Mouse (Mus musculus) frontal cortex, adult 2 months (tissue): ENCODE measurements around the gene Cwc22. TPM values are rescaled to one million over a fixed set of nuclear protein-coding genes. Genes with fewer than 3 reads are reported as not detected.
"Not testable (repeated sequence)": the region's sequence is repeated elsewhere in the genome, so short reads cannot be mapped to it uniquely, and the experiment has no call there.

Experiments
- DNase-seq, 2 experiments: peaks; one replicate each; pipeline ENCODE4 v3.0.0; 2022; ENCODE audit warnings: low spot score in 1 of 2; ENCODE audit errors: extremely low spot score in 1 of 2
- polyA plus RNA-seq: library from polyadenylated mRNA; depleted of rRNA; stranded (reverse); fragments of >200 nt; gene quantifications from 2 replicates; pipeline ENCODE4 v1.2.3, GENCODE M21; 2012

Cwc22 gene
- polyA plus RNA-seq, 1 experiment = 27.8 TPM

DNA sequence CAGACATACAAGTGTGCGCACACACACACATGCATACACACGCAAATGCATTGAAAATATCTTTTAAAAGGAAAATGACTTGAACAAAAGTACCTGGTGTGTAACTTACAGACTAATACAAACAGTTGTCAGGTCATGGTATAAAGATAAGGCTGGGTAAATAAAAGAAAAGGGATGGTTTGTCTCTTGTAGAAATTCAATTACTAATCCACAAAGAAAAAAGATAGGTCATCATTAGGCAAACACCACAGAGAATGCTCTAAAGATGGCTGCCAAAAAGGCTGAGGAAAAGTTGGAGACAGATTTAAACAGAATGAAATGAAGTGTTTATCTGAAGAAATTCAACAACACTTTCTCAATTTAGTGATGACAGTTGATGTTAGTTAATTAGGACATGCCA is 47.7 kb downstream of the Cwc22 start:
- DNase-seq = no peak

DNA sequence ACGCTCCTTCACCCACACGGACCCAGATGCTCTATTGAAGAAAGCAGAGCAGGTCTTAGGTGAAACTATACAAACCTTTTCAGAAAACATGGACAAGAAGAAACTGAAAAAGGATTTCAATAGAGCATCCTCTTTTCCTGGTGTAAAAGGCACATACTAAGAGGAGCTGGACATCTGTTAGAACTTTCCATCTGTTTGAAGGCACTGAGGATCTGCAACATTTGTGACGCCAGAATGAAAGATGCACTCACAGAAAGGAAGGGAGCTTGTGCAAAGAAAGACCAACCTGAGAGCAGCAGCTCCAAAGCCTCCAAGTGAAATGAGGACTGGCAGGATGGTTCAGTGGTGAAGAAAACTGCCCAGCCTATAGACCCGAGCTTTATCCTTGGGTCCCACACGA is 48.2 kb downstream of the Cwc22 start:
- DNase-seq = no peak

DNA sequence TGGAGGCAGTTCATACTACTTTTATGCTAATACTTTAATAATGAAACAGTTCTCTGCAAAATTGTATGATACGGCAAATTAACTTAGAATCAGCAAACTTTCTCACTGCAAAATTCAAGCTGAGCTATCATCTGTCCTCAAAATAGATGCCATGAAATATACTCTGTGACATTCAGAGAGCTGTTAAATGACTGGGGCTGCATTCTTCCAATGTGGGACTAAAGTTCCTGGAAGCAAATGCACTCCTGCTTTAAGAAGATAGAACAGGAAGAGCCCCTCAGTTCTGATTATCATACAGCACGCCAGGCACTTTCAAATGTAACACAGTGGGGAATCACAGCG is 48.6 kb downstream of the Cwc22 start:
- no peak for DNase-seq

DNA sequence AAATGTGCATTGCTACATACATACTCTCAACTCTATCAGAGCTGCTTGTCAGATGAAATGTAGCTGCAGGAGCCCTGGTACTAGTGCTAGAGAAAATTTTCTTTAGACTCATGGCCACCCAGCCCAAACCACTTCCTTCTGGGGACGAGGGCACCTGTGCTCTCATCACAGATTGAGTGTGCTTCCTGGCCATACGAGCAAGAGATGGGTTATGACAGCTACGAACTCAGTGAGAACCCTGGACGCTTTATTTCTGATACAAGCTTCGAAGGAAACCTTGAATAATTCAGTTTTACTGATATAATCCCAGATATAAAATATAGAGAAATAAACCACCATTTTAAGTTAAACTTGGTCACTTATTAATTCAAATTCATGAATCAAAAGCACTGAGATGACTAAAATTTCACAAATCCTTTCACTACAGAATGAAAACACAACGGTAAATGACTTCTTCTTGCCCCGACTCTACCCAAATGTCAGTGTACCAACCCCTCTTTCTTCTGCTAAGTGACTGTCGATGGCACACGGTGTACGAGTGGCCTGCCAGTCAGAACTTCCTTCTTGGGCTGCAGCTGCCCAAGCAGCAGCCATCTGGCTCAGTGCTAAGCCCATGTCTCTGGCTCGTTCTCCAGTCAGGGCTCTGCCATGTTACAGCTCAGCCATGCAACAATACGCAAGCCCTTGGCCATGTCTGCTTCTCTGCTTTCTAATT is 49.2 kb downstream of the Cwc22 start:
- DNase-seq = no peak

DNA sequence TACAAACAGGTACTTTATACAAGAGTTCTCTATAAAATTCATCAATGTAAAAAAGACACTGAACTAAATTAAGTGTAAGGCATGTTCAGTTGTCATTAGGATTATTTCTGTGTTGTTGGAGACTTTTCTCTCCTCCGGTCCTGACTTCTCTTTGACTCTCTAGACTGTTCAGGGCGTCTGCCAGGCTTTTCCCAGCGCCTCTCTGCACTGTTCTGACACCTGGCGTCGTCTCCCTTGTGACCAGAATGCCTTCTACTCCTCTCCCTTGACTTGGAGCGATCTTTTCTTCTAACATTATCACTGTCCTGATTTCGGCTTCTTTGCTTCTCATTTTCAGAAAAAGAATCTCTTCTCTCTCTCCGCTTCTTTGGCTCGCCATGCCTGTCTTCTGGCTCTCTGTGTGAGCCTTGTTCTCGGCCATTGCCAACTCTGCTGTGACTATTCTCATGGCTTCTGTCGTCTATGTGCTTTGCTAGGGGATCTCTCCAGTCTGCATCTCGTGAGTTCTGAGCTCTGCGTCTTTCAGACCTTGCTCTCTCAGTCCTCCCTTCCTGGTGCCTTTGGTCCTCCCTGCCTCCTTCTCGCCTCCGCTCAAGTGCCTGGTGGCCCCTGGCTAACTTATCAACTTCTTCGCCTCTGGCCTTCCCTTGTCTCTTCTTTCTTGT is 50.1 kb downstream of the Cwc22 start:
- DNase-seq = not testable (repeated sequence)

DNA sequence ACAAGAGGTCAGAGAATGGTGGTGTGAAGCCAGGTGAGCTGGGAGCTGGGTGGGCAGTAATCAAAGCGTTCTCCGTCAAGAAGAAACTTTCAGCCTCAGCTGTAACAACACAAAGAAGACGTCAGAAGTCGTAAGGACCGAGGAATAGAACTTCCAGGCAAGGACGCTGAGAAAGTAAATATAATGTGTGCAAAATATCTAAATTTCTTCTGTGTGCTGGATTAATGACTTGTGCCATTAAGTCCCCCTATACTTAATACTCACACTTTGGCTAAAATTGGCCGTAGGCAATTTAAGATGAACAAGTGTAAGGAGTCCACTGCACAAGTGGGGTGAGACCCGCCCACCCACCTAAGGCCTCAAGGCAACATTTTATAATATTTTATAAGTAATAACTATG is 51.3 kb downstream of the Cwc22 start:
- no peak for DNase-seq

DNA sequence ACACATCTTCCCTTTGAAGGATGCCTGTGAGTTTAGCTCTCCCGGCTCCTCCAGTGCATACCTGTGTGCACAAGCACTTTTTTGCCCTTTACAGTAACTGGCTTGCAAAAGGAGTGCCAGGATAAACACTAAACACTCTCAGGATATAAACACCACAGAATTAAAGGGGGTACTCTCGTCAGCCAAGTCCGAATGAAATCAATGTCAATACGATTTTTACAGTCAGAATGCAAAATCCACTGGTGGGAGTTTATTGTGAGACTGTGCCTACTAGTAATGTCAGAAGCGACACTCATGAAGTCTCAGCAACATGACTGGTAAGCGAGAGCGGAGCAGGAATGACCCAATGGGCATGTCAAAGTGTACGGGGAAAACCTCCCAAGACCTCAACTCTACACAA is 52.7 kb downstream of the Cwc22 start:
- no peak for DNase-seq

DNA sequence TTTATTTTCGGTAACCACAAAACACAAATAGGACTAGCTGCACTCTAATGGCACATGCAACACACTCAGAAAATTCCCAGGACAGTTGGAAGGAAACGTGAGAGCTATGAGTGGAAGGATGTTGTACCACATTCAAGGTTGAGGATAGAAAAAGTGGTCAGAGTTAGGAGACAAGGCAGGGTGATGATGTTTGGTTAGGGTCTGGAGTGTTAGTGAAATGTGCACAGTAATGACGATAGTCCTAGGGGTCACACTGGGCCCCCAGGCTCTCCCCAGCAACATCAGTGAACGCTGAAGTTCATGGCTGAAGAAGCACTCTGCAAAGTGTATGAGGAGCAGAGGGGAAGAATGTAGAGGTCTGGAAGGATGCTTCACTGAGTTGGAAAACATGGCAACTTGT is 53.6 kb downstream of the Cwc22 start:
- no peak for DNase-seq

DNA sequence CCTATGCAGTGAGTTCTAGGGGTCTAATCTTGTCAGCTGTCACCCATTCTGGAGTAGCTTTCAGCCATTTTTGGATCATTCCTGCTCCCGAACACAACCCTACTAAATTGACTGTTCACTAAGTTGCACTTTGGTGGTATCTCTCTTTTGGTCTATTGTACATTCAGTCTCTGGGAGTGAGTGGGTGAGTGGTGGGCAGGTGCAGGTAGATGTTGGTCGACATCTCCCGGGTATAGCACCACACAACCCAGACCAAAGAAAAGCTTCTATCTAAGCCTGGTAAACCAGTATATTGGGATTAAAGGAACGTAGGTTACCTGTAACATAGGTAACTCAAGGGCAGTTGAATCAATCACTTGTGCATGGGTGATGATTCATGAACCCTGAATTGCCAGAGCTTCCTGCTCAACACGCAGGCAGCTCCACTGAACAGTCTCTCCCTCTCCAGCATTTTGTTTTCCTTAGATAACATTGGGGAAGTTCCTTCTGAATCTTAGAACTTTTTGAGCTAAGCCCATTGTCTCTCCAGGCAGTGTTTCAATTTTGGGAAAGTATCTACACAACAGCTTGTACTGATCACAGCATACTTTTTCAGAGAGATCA is 55.2 kb downstream of the Cwc22 start:
- DNase-seq = no peak

DNA sequence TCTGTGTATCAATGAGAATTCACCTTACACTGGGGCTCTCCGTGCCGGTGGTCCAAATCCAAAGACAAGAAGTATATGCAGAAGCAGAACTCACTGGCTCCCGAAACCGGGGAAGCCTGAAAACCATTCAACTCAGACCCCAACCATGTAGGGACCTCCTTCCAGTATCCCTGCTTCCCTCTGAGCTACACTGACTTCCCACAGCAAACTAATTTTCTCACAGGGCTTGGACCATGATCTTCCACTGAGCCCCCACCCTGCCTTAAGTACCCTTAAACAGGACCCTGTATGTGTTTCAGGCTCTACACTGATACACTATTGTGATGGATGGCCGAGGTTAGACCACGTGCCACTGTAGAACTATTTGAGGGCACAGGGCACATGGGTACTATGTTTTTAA is 56.2 kb downstream of the Cwc22 start:
- DNase-seq = no peak

DNA sequence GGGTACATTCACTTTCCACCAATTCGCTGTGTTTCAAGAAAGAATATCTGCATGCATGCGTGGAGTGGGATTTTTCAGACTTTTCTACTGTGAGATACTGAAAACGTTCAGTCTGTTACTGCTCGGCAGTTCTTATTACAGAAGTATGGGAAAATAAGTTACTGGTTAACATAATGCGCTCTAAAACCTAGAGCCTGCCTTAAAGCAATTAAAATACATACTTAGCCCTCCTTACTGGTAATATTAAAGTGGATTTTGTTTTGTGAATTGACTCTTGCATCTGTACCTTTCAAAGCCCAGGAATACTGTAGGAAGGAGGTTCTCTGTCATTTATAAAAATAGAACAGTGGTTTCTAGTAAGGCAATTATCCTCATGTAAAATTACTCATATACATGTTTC is 56.8 kb downstream of the Cwc22 start:
- DNase-seq = no peak

DNA sequence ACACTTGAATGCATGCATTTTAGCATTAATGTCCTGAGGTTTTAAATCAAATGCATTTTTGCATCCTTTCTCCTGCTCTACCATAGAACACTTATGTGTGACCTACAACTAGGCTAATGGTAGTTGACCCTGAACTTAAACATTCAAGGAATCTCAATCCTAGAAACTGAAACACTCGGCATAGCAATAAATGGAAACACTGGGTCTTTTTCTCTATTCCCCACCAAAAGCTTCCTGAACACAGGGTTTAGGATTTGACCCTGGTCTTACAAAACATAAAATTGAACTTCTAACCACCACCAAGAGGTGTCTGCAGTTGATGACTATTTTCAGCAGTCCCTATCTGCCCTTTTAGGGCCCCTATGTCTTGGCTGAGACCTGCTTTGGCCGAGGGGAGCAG is 57.3 kb downstream of the Cwc22 start:
- DNase-seq = no peak

DNA sequence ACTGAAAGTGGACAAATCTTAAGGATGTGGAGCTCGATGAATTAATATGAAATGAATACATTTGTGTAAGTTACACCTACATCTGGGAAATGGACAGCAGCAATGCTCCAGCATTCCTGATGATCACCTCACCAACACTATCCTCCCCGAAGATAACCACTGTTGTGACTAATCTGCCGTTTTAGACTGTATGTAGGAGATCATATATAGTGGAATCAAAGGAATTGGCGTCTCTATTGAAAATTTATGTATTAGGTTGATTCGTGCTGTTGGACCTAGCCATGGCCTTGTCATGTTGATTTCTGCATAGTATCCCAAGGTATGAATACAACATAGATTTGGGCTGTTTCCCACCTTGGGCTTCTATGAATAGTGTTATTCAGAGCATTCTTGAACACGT is 58.1 kb downstream of the Cwc22 start:
- DNase-seq = no peak

DNA sequence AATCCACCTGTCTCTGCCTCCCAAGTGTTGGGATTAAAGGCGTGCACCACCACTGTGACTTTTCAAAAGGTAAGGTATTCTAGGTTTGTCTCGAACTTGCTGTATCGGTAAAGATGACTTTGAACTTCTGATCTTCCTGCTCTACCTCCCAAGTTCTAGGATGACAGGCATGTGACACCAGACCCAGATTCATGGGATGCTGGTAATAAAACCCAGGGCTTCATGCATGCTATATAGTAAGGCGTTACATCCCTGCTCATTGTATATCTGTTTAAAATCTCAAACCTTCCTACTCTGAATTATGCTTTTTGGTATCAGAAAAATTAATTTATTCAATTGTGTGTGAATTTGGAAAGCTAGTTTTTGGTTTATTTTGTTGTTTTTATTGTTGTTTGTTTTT is 59.0 kb downstream of the Cwc22 start:
- DNase-seq = no peak

DNA sequence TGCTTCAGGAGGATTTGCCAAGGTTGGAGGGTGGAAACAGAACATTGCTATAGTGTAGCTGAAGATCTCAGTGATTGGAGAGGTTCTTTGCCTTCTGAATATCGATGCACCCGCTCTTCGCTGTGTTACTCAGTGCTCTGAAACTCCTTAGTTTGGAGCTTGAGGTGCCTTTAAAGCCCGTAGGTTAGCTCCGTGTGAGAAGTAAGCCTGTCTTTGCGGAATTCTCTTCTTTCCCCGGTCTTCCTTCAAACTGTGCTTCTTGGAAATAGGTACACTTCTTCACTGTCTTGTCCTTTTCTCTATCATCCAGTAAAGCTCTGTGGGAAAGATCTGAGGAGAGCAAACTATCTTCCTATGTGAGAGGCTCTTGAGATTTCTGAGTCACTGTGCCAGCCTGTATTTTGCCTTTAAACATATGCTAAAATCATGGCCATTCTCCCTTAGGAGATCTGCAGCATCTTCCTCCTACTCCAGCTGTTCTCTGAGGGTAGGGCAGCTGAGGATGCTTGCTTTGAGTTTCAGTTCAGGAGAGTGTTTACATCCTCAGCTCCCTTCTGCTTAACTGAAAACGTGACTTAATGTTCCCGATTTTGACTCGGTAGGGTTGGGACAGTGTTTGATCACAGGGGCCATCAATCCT is 60.6 kb downstream of the Cwc22 start:
- peak in 1 of 2 experiments; percentile 42 for DNase-seq

DNA sequence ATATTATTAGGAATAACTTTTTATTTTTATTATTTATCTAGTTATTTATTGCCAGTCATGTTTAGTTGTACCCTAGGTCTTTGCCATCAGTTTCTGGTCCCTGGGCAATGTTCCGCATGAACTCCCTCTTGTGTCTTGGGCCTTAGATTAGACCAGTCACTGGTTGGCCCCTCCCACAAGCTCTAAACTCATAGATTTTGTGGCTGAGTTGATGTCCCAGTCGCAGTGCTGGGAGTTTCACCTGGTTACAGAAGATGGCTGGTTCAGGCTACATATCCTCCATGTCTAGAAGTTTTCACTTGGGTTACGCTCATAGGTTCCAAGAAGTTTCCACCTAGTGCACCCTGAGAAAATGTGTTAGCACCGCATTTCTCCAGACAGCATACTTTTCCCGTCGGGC is 61.1 kb downstream of the Cwc22 start:
- DNase-seq = no peak

DNA sequence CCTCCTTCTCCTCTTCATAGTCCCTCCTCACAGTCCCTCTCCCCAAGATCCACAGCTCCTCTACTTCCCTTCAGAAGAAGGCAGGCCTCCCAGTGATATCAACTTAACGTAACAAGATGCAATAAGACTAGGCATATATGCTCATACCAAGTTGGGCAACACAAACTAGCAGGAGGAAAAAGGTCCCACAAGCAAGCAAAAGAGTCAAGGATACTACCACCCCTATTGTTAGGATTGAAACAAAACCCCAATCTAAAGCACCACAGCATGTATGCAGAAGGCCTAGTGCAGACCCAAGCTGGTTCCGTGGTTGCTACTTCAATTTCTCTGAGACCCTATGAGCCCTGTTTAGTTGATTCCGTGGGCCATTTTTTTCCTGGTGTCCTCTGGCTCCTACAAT is 61.7 kb downstream of the Cwc22 start:
- no peak for DNase-seq

DNA sequence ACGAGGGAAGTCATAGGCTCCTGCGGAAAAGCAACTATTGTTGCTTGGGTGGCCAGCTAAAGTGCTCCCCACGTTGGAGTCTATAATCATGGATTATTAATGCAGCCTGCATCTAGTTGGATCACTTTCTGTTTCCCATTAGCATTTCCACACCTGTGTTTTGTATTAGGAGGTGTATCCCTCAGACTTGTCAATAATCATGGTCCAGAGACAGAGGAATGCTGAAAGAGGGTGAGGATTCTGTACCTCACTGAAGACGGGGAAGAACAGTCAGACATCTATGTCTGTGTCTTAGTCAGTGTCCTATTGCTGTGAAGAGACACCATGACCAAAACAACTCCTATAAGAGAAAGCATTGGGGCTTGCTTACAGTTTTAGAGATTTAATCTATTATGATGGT is 63.2 kb downstream of the Cwc22 start:
- DNase-seq = no peak

DNA sequence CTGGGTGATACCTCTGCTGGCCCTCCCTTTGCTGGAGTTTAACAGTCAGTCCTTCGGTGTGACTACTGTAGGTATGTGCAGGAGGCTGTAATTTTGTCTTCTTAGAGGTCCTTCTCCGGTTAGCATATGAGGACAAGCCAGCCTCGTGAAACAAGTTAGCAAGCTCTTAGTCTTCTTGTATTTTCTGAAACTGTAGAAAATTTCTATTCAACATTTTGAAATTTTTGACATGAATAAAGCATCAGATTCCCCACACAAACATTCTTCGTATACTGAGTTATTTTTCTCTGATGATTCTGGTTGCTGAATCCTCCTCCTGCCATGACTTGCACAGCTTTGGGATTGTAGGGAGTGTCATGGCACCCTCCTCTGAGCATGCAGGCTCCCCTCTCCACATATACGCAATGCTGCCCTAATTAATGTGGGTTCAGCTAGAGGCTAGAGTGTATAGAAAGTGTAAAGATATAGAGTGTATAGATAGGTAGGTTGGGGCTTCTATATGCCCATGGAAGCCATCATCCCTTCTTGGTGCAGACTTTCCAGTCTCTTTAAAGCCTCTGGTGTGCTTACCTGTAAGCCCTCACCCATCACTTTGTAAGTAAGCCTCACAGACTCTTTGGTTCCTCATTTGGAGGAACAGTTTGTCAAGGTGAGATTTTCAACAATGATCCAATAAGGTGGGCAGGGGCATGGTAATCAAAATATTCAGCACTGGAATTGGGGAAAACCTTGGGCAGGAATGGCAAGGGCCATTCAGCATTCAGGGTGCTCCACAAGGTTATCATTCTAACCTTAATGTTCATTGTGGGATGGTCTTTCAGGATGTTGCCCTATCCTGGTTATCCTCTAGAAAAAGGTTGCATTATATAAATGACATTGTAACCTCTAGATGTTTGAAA is 64.6 kb downstream of the Cwc22 start:
- no peak for DNase-seq

DNA sequence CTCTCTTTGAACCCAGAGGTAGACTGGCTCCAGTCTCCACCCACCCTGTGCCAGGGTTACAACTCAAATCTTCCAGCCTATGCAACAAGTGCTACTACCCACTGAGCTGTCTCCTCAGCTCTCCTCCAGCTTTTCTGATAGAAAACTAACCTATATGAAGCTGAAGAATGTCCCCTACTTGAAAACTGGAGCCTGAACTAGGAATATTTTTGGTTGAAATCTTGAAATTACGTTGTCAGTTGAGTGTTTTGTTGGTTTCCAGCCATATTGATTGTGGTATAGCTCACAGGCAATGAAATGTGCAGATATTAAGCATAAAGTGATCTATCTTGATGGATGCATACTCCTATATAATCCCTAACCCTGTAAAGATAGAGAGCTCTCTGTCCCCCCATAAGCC is 65.8 kb downstream of the Cwc22 start:
- DNase-seq = no peak

DNA sequence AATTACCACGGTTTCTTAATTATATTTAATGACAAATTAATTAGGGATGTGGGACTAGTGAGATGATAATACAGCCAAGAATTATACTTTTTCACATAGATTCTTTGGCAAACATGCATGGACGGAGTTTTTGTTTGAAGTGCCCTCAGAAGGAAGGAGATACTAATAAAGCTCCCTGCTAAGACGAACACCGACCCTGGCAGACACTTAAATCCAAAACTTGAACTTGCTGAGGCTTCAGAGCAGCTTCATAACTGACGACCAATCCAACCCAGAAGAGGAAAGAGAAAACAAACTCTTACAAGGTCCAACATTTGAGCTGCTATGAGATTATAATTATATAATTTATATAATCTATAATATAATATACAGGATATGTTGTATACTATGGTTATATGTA is 66.4 kb downstream of the Cwc22 start:
- DNase-seq = no peak
